Mouse (Mus musculus): ENCODE measurements at regions not wholly inside any gene's neighbourhood (a gene's known extent, or its start where the extent isn't known, plus 50 kb on each side); places are given as distances from the start of the nearest gene placed in this dataset.

DNA sequence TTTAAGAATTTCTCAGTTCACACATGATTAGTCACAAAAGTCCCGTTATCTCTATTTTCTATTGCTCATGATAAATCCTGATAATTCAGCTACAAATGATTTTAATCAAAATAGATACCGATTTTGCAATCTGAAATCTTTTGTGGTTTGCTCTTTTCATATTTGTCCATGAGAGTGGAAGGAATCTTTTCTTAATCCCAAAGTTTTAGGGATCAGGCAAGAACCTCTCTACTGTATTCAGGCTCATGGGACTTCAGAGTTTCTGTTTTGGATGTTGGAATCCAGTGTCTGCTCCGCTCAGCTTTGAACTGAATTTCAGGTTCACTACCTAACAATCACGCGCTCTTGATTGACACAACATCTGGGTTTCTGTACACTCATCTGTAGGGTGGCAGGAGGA lies 53.1 kb upstream of the Slc44a3 start:
- TF ChIP-seq HCFC1 (IDR thresholded peaks at IDR 0.05; ENCODE audit: borderline replicate concordance, insufficient read depth, low read length) (no peak), CHD2 (IDR thresholded peaks at IDR 0.05; ENCODE audit: low read depth, low read length) (no peak)

Measured in ES-E14 (cell line).